13 mouse cellular contexts compared by ENCODE assay signal in genomic region chr2:66044405-66045089, GRCm38 (mm10).
A peak's percentile ranks its signal among the peaks of the same experiment; 100 is the strongest.
DNase-seq lines count a peak whose midpoint lies in the region; ATAC-seq and TF ChIP-seq lines count a peak whose summit lies in the region.
"Had no signal": no experiment of that assay in that cellular context is flagged by ENCODE, and none has a peak within 500 bp of the region (broad histone marks: within the 10 kb centered on the region; RNA-seq: fewer than 3 reads in every experiment).

No protein-coding gene starts in this region.

- TF ChIP-seq CTCF in heart, postnatal 0 days (IDR thresholded peaks at IDR 0.05; ENCODE audit: low read depth): no peak

- ATAC-seq in heart, postnatal 0 days (ENCODE audit: insufficient read depth, low read depth): no peak

- H3K36me3 ChIP-seq in heart, postnatal 0 days (replicated peaks; ENCODE audit: control insufficient read depth, insufficient read depth, low read length): no peaks in the 10 kb centered on the region
- no peaks in the 10 kb centered on the region for H3K36me3 ChIP-seq in heart, embryonic 10.5 days
- no peaks in the 10 kb centered on the region for H3K36me3 ChIP-seq in hindbrain, embryonic 10.5 days
- no peaks in the 10 kb centered on the region for H3K36me3 ChIP-seq in midbrain, embryonic 10.5 days

- H3K4me1 ChIP-seq in heart, postnatal 0 days (ENCODE audit: control insufficient read depth, insufficient read depth): no peaks in the 10 kb centered on the region
- H3K4me1 ChIP-seq in heart, embryonic 10.5 days: no peaks in the 10 kb centered on the region
- H3K4me1 ChIP-seq in hindbrain, embryonic 10.5 days (replicated peaks): peaks cover 29% of the 10 kb centered on the region
- peaks cover 33% of the 10 kb centered on the region for H3K4me1 ChIP-seq in midbrain, embryonic 10.5 days

- H3K4me3 ChIP-seq in heart, postnatal 0 days (ENCODE audit: low read depth, low read length): no peak overlapping the region
- H3K4me3 ChIP-seq in heart, embryonic 10.5 days: no peak overlapping the region
- H3K4me3 ChIP-seq in hindbrain, embryonic 10.5 days: no peak overlapping the region
- H3K4me3 ChIP-seq in midbrain, embryonic 10.5 days: no peak overlapping the region

- H3K9me3 ChIP-seq in heart, postnatal 0 days (replicated peaks; ENCODE audit: control insufficient read depth, low read length): no peaks in the 10 kb centered on the region
- H3K9me3 ChIP-seq in heart, embryonic 10.5 days: no peaks in the 10 kb centered on the region
- no peaks in the 10 kb centered on the region for H3K9me3 ChIP-seq in hindbrain, embryonic 10.5 days
- H3K9me3 ChIP-seq in midbrain, embryonic 10.5 days (replicated peaks): no peaks in the 10 kb centered on the region

- H3K27me3 ChIP-seq in heart, postnatal 0 days (ENCODE audit: control insufficient read depth, insufficient read depth, low read length): no peaks in the 10 kb centered on the region
- no peaks in the 10 kb centered on the region for H3K27me3 ChIP-seq in heart, embryonic 10.5 days (ENCODE audit: insufficient read depth, poor library complexity, severe bottlenecking)
- no peaks in the 10 kb centered on the region for H3K27me3 ChIP-seq in hindbrain, embryonic 10.5 days (ENCODE audit: insufficient read depth, poor library complexity, severe bottlenecking)
- peaks cover 4% of the 10 kb centered on the region for H3K27me3 ChIP-seq in midbrain, embryonic 10.5 days (ENCODE audit: low read depth, poor library complexity, severe bottlenecking)

- H3K4me2 ChIP-seq in heart, postnatal 0 days (ENCODE audit: low read depth, low read length): no peak overlapping the region

- 79% methylated on average over 12 of the region's 12 CpGs for WGBS in heart, postnatal 0 days
- WGBS in heart, embryonic 10.5 days: 90% methylated on average over 12 of the region's 12 CpGs
- WGBS in hindbrain, embryonic 10.5 days: 92% methylated on average over 12 of the region's 12 CpGs
- WGBS in midbrain, embryonic 10.5 days: 92% methylated on average over 12 of the region's 12 CpGs

- DNase-seq in heart, postnatal 0 days (ENCODE audit: low spot score): peak; percentile 7
- no peak for DNase-seq in heart, embryonic 10.5 days (ENCODE audit: low spot score)
- DNase-seq in hindbrain, embryonic 10.5 days (ENCODE audit: low spot score): no peak
- no peak for DNase-seq in midbrain, embryonic 10.5 days (ENCODE audit: low spot score)
- DNase-seq in adrenal gland, adult 18-20 months (ENCODE audit: low spot score in 2 of 2): no peak
- no peak for DNase-seq in kidney, postnatal 14 days
- DNase-seq in gastrocnemius, postnatal 4 days (ENCODE audit: low spot score in 2 of 2): no peak
- DNase-seq in frontal cortex, adult 2 months (ENCODE audit: extremely low spot score in 1 of 2, low spot score in 1 of 2): no peak
- DNase-seq: adrenal gland, adult 8-10 months; cerebellum, adult 11 months; kidney, postnatal 36 days; lung, postnatal 36 days had no signal

- no peak overlapping the region for H3K27ac ChIP-seq in heart, postnatal 0 days (ENCODE audit: low read depth)
- no peak overlapping the region for H3K27ac ChIP-seq in heart, embryonic 10.5 days
- peak overlapping the region; percentile 88 for H3K27ac ChIP-seq in hindbrain, embryonic 10.5 days
- H3K27ac ChIP-seq in midbrain, embryonic 10.5 days (replicated peaks): peak overlapping the region; percentile 78
- H3K27ac ChIP-seq: liver, embryonic 14.5 days had no signal

- no peak overlapping the region for H3K9ac ChIP-seq in heart, postnatal 0 days (replicated peaks; ENCODE audit: low read depth, low read length)
- H3K9ac ChIP-seq: liver, embryonic 14.5 days had no signal

- TF ChIP-seq EP300 in heart, postnatal 0 days (IDR thresholded peaks at IDR 0.05; ENCODE audit: low read depth): no peak

Comparison
In these comparisons a context has a peak if more than half of its experiments do, and no peak if none do; other contexts are left out.
1. H3K27ac ChIP-seq: peak in hindbrain, embryonic 10.5 days (single experiment) and midbrain, embryonic 10.5 days (single experiment); none in heart, postnatal 0 days (single experiment) and heart, embryonic 10.5 days (single experiment).